Mouse (Mus musculus) R1 (cell line): ENCODE data around the gene Gimap8.

Experiments
- DNase-seq: peaks from one replicate; pipeline ENCODE4 v3.0.0-alpha.2; 2018; ENCODE audit warnings: low read depth, low spot score

Gene Gimap8

DNA sequence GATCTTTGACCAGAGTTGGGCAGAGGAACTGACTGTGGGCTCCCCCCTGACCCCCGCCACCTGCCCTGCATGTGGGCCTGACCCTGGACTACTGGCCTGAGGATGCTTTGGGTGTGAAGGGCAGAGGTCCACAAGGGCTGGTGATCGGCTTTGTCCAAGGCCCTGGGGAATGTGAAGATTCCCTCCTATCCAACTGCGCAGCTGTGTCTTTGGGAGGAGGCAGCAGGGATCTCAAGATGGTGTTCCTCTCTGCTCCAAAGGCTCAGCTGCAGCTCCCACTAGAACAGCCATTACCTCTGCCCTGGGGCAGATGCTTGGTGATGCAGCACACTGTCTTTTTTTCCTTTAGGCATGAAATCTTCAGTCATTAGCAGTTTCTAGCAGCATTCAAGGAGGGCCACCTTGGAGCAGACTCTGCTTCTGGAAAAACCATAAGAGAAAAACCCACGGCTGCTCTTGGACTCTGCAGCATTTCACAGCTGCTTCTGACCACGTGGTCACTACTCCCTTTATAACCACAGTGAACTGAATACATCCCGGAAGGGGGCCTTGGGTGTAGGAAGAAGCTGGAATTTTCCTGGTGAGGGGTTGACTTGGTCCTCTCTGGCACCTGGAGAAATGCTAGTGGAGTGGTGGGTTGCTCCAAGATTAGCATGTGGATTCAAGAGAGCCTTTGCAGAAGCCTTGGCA is 9.1 kb upstream of the Gimap8 start:
- DNase-seq, result no peak

DNA sequence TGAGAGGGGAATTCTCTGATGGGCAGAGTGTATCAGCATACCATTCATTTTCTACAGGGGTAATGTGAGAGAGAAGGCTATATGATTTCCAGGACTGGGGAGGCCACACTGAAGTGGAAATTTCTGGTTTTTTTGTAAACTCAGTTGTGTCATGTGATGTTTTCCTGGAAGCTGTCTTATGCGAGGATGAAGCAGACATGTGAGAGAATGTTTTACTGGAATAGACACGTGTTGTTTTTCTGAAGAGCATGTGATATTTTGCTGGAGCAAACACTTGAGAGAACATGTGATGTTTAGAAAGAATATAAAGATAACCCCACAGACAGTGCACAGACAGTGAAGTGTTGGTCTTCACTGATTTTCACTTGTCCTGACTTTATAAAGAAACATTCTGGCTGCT is 8.5 kb upstream of the Gimap8 start:
- DNase-seq, result no peak

DNA sequence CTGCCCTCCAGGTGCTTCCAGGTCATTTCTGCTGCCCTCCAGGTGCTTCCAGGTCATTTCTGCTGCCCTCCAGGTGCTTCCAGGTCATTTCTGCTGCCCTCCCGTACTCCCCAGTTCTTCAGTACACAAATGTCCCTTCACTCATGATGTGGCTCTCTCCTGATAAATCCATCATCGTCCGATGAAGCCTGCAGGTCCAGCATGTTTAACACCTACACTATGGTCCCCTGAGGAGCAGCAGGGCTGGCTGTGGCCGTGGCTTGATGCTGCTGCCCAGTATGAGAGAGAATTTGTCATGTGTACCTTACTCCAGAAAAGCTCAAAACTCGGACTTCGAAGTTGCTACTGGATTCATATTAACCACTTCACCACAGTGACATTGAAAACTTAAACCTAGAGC is 5.6 kb upstream of the Gimap8 start:
- no peak for DNase-seq

DNA sequence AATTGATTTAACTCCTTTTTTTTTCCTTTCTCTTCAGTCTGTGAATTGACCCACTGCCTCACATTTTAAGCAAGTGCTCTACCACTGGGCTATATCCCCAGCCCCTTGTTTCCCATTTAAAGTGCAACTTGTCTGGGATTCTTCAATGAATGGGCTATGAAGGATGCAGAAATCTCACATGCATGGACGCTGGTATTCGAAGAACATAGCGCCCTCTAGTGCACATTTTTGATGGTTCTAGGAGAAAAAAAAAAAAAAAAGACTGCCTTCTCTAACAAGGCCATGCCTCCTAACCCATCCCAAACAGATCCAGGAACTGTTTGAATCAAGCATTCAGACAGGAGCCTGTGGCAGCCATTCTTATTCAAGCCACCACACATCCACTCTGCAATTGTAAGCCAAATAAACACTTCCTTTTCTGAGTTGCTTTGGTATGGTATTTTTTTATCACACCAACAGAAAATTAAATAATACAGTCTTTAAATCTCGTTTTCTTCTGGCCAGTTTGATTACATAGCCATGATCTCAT is 4.2 kb upstream of the Gimap8 start:
- peak; percentile 79 for DNase-seq

DNA sequence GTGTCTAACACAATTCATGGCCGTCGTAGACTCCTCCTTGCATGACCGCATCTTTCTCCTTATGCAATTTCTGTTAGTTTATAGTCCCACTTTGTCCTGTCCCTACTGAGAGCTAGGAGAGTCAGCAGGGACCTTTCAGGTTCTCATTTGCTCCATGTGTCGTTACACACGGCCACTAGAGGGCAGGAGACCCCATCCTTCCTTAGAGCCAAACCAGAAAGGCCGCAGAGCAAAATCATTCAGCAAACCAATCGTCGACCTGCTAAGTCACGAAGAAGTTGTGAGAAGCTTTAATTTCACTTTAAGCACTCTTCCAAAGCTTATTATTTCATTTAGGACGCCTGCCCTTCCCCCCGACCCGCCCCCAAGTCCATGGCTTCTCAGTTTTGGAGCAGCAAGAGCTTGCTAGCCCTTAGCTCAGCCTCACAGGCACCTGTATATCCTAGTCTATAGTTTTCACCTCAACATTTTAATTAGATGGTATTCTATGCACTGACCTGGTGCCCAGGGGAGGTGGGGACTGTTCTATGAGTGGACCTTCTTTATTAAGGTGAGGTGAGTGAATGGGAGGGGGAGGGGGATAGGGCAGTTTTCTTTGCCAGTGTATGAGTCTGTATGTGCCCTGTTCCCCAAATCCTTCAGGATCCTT is 1.2 kb upstream of the Gimap8 start:
- peak; percentile 75 for DNase-seq

DNA sequence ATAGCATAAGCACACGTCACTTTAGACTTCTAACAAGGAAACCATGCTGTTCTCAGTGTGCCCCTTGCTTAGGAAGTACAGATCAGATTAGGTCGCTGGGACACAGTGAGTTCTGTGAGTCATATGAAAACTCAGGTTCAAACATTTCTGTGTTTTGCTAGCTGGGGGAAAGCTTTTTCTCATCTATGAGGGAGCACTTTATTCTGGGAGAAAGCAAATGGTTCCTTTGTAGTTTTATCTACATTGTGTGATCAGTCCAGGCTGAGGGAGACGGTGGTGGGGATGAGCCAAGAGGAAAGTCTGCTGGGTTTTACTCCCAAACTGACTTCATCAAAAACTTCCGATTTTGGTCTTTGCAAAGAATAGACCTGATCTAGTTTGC is 734 bp upstream of the Gimap8 start:
- no peak for DNase-seq

DNA sequence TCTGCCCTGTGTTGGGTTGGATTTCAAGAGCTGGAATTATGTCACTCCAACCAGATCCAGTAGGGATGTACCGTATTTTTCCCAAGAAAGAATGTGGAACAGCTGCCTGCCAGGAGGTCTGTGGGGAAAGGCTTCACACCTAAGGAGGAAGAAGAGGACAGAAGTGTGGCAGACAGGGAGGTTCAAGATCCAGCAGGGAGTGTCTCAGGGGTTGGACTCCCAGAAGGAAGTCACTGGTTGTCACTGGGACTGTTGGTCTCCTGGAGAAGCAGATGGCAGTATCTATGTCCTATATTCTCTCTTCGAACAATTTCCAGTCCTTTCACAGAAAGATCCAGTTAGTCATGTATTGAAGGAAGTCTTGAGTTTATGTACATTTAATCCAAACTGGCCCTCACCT is 577 bp downstream of the Gimap8 start:
- DNase-seq, result no peak

DNA sequence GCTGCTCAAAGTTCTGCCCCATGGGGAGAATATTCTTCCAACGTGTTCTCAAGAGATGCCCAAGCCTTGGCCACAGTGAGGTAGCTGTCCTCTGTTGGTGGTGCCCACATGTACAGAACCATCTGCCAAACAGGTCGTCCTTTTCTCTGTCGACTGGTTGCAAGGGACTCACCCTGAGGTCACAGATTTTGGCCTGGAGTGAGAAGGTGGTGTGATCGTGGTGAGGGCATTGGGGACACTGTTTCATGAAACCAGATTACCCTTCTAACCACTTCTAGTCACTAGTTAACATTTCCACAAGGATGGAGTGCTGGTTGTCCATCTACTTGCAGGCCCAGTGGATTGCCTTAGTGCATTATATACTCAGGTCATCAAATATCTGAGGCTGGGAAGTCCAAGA is 1.7 kb downstream of the Gimap8 start:
- DNase-seq, result no peak

DNA sequence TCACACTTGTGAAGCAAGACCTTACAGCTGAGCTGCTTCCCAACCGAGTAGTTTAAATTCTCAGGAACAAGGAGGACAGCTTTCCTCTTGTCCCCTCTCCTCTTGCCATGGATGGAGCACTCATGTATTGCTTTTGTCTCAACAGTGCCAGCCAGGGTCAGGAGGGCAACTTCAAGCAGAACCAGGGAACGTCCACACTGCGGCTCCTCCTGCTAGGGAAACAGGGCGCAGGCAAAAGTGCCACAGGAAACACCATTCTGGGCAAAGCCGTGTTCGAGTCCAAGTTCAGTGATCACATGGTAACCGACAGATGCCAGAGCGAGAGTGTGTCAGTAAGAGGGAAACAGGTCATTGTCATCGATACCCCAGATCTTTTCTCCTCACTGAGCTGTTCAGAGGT is 3.0 kb downstream of the Gimap8 start:
- no peak for DNase-seq

DNA sequence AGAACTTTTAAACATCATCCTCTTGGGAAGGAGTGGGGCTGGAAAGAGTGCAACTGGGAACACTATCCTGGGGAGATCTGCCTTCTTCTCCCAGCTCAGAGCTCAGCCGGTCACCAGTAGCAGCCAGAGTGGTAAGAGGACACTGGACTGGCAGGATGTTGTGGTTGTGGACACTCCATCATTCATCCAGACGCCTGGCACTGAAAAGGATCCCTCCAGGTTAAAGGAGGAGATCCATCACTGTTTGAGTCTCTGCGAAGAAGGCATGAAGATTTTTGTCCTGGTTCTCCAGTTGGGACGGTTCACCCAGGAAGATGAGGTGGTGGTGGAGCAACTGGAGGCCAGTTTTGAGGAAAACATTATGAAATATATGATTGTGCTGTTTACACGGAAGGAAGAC is 11.7 kb downstream of the Gimap8 start:
- DNase-seq, result no peak

DNA sequence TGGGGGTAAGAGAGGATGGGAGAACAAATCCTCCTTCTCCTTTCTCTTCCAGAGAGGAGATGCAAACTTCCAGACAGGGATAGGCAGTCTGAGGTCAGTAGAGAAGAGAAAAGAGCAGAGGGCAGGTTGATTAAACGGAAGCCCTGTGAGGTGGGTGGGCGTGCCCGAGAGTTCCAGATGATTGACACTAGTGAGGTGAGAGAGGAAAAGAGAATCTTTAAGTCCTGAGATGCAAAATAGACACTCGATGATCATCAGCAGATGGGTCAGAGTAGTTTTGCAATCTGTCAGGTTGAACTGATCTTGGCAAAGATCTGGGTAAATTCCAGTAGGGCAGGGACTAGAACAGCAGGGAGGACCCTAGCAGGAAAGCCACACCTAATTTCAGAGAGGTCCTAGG is 17.7 kb downstream of the Gimap8 start:
- no peak for DNase-seq

DNA sequence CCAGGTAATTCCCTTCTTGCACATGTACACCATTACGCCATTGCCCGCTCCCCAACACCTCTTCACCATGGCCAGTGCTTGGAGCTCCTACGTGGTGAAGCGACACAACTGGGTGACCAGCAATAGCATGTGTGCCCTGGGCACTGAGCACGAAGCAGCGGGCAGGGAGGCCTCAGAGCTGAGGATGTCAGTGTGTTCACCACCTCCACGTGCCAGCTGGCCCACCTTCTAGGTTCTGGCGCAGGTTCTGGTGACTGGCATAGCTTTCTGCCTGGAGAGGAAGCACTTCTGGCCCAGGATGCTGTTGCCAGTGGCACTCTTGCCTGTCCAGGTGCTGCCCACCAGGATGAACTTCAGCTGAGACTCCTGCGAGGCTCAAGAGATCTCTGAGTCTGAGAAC is 18.4 kb downstream of the Gimap8 start:
- no peak for DNase-seq

DNA sequence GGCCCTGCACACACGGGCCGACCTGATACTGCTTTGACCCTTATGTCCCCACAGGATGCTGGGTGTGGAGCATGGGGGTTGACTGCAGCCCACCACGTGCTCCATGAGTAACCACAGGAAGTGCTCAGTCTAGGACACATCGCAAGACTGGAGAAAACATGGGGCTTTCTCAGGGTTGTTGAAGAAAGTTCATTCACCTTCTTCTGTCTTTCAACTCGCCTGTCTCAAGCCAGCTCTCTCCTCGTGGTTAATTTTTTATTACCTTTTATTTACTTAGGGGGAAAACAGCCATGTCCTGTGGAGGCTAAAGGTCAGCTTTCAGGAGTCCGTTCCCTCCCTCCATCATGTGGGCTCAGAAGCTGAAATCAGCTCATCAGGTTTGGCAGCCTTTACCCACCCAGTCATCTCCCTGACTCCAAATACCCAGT is 19.1 kb downstream of the Gimap8 start:
- no peak for DNase-seq

DNA sequence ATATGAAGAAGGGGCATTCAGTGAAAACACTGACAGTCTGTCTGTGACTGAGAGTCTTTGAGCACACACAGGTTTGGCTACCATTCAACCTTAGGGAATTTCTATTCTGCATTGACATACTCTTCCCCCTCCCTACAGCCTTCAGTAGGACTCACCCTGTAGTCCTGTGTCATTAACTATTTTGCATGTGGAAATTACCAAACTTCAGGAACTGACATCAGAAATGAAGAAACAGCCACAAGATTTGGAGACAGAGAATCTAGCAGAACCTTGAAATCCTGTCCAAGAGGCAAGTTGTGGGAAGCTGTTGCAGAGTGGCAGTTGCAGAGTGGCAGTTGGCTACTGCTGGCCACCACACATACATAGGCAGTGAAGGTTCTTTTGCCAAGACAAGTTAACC is 21.0 kb downstream of the Gimap8 start:
- DNase-seq, result no peak

DNA sequence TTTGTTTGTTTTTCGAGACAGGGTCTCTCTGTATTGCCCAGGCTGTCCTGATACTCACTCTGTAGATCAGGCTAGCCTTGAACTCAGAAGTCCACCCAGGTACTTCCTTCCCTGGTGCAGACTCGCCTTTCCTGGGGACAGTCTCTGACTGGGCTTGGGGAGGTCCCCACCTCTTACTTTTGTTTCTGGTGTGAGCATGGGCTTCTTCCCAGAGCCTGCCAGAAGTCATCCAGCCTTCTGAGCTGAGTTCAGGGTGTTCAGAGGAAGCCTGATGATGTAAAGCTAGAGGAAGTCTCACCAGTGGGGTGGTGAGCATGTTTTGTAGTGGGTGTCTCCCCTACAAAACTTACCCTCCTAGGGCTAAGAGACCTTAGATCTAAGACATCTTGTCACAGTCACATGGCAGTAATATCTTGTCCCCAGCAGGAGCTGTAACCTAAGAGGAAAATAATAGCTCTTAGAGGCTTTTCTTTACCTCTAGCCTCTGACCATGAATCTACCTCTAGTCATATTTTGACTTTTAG is 22.5 kb downstream of the Gimap8 start:
- DNase-seq, result no peak

DNA sequence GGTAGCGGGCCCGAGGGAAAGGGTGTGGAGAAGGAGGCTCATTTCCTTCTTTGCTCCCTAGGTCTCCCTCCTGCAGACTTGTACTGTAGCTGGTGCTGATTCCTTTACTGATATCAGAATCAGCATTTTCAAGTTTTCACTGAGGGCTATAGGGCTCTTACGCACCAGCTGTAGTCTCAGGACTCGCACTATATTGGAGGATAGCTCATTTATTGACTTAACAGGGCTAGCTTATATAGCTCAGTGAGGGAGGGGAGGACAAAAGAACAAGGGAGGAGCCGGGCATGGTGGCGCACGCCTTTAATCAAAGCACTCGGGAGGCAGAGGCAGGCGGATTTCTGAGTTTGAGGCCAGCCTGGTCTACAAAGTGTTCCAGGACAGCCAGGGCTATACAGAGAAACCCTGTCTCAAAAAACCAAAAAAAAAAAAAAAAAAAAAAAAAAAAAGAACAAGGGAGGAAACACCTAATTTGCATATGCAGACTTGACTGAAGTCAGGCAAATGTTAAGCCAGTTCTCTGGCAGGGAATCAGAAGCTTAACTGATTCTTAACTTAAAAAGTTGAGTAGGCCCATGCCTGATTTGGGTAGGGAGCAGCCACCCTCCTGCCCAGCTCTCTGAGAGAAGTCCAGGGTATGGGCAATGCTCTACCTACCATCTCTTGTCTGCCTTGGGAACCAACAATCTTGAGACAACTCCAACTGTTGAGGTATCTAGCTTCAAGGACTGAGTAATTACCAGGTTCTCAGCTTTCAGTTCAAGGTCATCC is 27.4 kb downstream of the Gimap8 start:
- peak; percentile 55 for DNase-seq

DNA sequence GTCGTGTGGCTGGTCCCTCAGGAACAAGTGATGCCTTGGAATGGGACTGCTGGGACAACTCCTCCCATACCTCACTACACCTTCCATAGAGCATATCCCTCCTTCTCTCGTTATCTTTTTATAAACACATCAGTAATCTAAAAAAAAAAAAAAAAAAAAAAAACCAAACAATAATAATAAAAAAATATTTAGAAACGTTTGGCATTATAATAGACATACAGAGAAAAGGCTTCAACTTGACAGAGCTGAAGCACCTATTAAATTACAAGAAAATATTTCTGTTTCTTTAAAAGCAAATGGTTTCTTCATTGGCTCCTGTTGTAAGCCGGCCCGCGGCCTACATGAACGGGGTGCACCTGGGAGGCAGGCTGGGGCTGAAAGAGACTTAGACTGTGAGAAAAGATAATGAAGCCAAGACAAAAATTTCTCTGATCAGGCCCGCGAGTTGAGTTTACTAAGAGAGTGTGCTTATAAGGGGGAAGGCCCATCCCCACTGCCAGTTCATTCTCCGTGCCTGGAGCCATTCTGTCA is 28.4 kb downstream of the Gimap8 start:
- DNase-seq, result no peak

DNA sequence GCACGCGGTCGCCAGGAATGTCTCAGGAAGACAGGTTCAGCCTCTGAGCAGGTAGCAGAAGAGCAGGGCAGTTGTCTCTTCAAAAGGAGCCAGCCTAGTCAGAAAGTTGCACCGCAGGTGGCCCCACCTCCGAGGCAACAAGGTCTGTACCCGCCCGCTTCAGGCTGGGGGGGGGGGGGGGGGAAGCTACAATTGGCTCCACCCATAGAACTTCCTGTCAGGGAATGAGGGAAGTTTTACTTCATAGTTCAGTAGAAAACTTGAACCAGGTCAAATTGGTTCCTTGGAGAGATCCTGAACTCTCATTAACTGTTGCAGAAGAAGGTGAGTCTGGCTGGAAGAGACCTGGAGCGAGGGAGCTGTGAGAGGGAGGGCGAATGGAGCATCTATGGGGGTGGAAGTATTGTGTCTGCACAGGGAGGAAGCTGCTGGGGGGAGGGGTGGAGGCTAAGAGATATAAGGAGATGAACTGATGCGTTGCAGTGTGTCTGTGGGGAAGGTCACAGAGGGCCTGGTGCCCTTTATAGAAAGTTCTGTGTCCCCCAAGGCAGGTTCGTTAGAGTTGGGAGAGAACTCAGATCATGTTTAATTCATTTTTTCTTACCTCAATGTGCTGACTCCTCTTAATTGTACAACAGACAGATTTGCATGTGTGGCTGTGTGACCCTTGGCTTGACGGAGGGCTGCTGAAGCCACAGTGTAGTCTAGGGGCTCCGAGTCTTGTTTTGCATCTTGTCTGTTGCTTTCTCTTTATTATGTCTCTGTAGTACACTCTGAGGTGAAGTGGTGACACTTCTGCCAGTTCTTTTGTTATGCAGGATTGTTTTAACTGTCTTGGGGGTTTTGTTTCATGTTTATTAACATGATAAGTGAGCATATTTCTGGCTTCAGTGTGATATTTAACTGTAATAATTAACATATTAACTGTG is 29.2 kb downstream of the Gimap8 start, which contains the start of gene Gimap9:
Gene Gimap9, plus strand, starts transcription at position 199 of the 929 bp plus-strand sequence.
- peak; percentile 80 for DNase-seq

DNA sequence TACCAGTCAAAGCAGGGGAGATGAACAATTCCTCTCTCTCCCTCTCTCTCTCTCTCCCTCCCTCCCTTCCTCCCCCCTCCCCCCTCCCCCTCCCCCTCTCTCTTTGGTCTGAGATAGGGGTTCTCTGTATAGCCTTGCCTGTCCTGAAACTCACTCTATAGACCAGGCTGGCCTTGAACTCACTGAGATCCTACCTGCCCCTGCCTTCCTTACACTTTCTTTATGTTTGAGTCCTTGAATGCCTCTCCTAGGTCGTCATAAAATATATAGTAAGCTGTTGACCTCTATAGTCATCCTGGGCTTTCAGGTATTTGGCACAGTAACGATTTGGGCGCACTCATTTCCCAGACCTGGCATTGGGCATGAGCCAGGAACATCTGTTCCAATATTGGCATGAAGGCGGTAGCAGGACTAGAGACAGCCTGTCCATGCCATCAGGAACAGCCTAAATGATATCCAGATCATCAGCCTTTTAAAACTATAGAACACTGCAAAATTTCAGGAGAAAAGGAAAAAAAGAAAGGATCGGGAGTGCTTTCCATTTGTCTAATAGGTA is 29.9 kb downstream of the Gimap8 start:
- DNase-seq, result no peak

DNA sequence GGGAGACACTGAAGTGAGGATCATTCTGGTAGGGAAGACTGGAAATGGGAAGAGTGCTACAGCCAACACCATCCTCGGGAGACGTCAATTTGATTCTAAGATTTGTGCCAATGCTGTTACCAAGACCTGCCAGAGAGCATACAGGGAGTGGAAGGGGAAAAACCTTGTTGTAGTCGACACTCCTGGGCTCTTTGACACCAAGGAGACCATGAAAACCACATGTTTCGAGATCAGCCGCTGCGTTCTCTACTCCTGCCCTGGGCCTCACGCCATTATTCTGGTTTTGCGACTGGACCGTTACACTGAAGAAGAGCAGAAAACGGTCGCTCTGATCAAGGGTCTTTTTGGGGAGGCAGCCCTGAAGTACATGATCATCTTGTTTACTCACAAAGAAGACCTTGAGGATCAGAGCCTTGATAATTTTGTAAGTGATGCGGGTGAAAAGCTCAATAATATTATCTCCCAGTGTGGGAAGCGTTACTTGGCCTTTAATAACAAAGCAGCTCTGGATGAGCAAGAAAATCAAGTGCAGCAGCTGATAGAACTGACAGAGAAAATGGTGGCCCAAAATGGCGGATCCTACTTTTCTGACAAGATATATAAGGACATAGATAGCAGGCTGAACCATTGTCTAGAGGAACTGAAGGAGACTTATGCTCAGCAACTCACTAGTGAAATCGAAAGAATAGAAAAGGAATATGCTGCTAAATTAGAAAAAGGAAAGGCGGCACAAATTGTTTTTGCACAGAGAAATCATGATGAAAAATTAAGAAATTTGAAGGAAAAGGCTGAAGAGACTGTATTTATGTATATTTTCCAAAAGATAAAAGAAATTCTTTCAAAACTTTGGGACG is 30.7 kb downstream of the Gimap8 start:
- no peak for DNase-seq
